Mouse (Mus musculus) midbrain, embryonic 16.5 days (tissue): ENCODE results near the gene Naaladl1. TPM values are rescaled to one million over a fixed set of nuclear protein-coding genes. Genes with fewer than 3 reads are reported as not detected.

ENCODE experiments used
- ATAC-seq: fragments of 200-750 bp; cut with Nextera tagmentation; 2 replicates; pipeline ENCODE4 v1.8.0; 2017; ENCODE audit warnings: moderate TSS enrichment
- H3K27ac ChIP-seq: fragments of 300-500 bp; sonication (generic); 2 replicates; pipeline ENCODE4 v1.5.1; 2014; ENCODE audit warnings: mild to moderate bottlenecking, low read length, mixed read lengths
- H3K27me3 ChIP-seq: fragments of 300-500 bp; sonication (generic); 2 replicates; pipeline ENCODE4 v1.6.1; 2014; ENCODE audit warnings: low read depth, low read length, mixed read lengths; ENCODE audit not compliant: control insufficient read depth, insufficient read depth
- H3K36me3 ChIP-seq: fragments of 300-500 bp; sonication (generic); 2 replicates; pipeline ENCODE4 v1.6.1; 2014; ENCODE audit warnings: mild to moderate bottlenecking, low read length, moderate library complexity, mixed read lengths; ENCODE audit not compliant: control insufficient read depth, insufficient read depth
- H3K4me1 ChIP-seq: fragments of 300-500 bp; sonication (generic); 2 replicates; pipeline ENCODE4 v1.6.1; 2014; ENCODE audit warnings: mild to moderate bottlenecking, low read length, mixed read lengths; ENCODE audit not compliant: control insufficient read depth, insufficient read depth
- H3K4me2 ChIP-seq: fragments of 300-500 bp; sonication (generic); 2 replicates; pipeline ENCODE4 v1.6.1; 2014; ENCODE audit warnings: mild to moderate bottlenecking, low read length, mixed read lengths
- H3K4me3 ChIP-seq: fragments of 300-500 bp; sonication (generic); 2 replicates; pipeline ENCODE4 v1.5.1; 2014; ENCODE audit warnings: low read depth, mild to moderate bottlenecking, low read length, moderate library complexity, mixed read lengths
- H3K9ac ChIP-seq: fragments of 300-500 bp; sonication (generic); 2 replicates; pipeline ENCODE4 v1.6.1; 2014; ENCODE audit warnings: low read depth, low read length, mixed read lengths
- H3K9me3 ChIP-seq: fragments of 300-500 bp; sonication (generic); replicated peaks from 2 replicates; pipeline ENCODE4 v1.6.1; 2014; ENCODE audit warnings: mild to moderate bottlenecking, low read length, mixed read lengths; ENCODE audit not compliant: control insufficient read depth, poor library complexity, severe bottlenecking
- WGBS: fragments of 180-500 bp; shearing (Covaris S2); extraction: QIAGEN DNeasy Blood & Tissue Kit; methylation state at CpG from one replicate; pipeline ENCODE4 v1.1.7; 2014; 5-methylcytosine and 5-hydroxymethylcytosine counted together
- polyA plus RNA-seq: library from polyadenylated mRNA; unstranded; fragments of >200 nt; fragmentation: Nextera tagmentation; extraction: Ambion mirVana; gene quantifications from 2 replicates; pipeline ENCODE4 v1.2.1, GENCODE M21; 2015

The Naaladl1 gene
- polyA plus RNA-seq, 1 experiment from 2014 or later, result 0.25 TPM

GRCm38 (mm10) chr19:6097847-6098246 is 7.7 kb upstream of the Naaladl1 start:
- no peaks in the 10 kb centered on the region for H3K36me3 ChIP-seq
- H3K4me1 ChIP-seq, result no peaks in the 10 kb centered on the region
- no peaks in the 10 kb centered on the region for H3K27me3 ChIP-seq
- no peak for ATAC-seq
- no peaks in the 10 kb centered on the region for H3K9me3 ChIP-seq
- no peak overlapping the region for H3K9ac ChIP-seq
- H3K4me3 ChIP-seq, result no peak overlapping the region
- 91% methylated on average over 3 of the region's 3 CpGs for WGBS
- H3K27ac ChIP-seq, result no peak overlapping the region
- no peak overlapping the region for H3K4me2 ChIP-seq

- Histone ChIP-seq H3K27ac (no peak overlapping the region), H3K9me3 (no peaks in the 10 kb centered on the region), H3K9ac (no peak overlapping the region), H3K27me3 (no peaks in the 10 kb centered on the region), H3K4me2 (no peak overlapping the region), H3K4me1 (no peaks in the 10 kb centered on the region), H3K4me3 (no peak overlapping the region), H3K36me3 (no peaks in the 10 kb centered on the region)
- no peak for ATAC-seq
- WGBS, result 78% methylated on average over 6 of the region's 6 CpGs
Measured at GRCm38 (mm10) chr19:6101186-6101585, 4.4 kb upstream of the Naaladl1 start.

GRCm38 (mm10) chr19:6102169-6102853 is 3.3 kb upstream of the Naaladl1 start:
- Histone ChIP-seq H3K9me3 (no peaks in the 10 kb centered on the region), H3K36me3 (no peaks in the 10 kb centered on the region), H3K4me3 (no peak overlapping the region), H3K27me3 (no peaks in the 10 kb centered on the region), H3K4me2 (no peak overlapping the region), H3K4me1 (no peaks in the 10 kb centered on the region), H3K9ac (no peak overlapping the region), H3K27ac (no peak overlapping the region)
- ATAC-seq, result no peak
- 82% methylated on average over 6 of the region's 6 CpGs for WGBS

GRCm38 (mm10) chr19:6104476-6104875 is 1.1 kb upstream of the Naaladl1 start:
- 80% methylated on average over 4 of the region's 4 CpGs for WGBS
- Histone ChIP-seq H3K27ac (no peak overlapping the region), H3K4me3 (no peak overlapping the region), H3K4me2 (no peak overlapping the region), H3K9me3 (no peaks in the 10 kb centered on the region), H3K36me3 (no peaks in the 10 kb centered on the region), H3K4me1 (no peaks in the 10 kb centered on the region), H3K9ac (no peak overlapping the region), H3K27me3 (no peaks in the 10 kb centered on the region)
- ATAC-seq, result no peak

- no peak overlapping the region for H3K9ac ChIP-seq
- no peak overlapping the region for H3K27ac ChIP-seq
- H3K9me3 ChIP-seq, result no peaks in the 10 kb centered on the region
- no peak overlapping the region for H3K4me3 ChIP-seq
- H3K36me3 ChIP-seq, result peaks cover 17% of the 10 kb centered on the region
- H3K4me1 ChIP-seq, result peaks cover 10% of the 10 kb centered on the region
- H3K27me3 ChIP-seq, result no peaks in the 10 kb centered on the region
- no peak for ATAC-seq
- WGBS, result 71% methylated on average over 6 of the region's 6 CpGs
- no peak overlapping the region for H3K4me2 ChIP-seq
Measured at GRCm38 (mm10) chr19:6113116-6113515, 7.5 kb downstream of the Naaladl1 start.

GRCm38 (mm10) chr19:6116113-6116850 is 10.7 kb downstream of the Naaladl1 start:
- Histone ChIP-seq H3K27ac (no peak overlapping the region), H3K27me3 (no peaks in the 10 kb centered on the region), H3K9me3 (no peaks in the 10 kb centered on the region), H3K36me3 (peaks cover 19% of the 10 kb centered on the region), H3K4me1 (peaks cover 22% of the 10 kb centered on the region), H3K4me2 (no peak overlapping the region; the same call in 1 of the 2 replicates), H3K9ac (no peak overlapping the region), H3K4me3 (no peak overlapping the region)
- 93% methylated on average over 15 of the region's 15 CpGs for WGBS
- no peak for ATAC-seq

- Histone ChIP-seq H3K9ac (peak overlapping the region; percentile 91), H3K4me3 (peak overlapping the region; percentile 83), H3K4me2 (peak overlapping the region; percentile 90), H3K27ac (peak overlapping the region; percentile 91), H3K9me3 (no peaks in the 10 kb centered on the region), H3K27me3 (no peaks in the 10 kb centered on the region), H3K36me3 (peaks cover 19% of the 10 kb centered on the region), H3K4me1 (peaks cover 22% of the 10 kb centered on the region)
- WGBS, result 5% methylated on average over 32 of the region's 32 CpGs
- ATAC-seq, result no peak
Measured at GRCm38 (mm10) chr19:6117346-6117985, 11.9 kb downstream of the Naaladl1 start.

- under 1% methylated on average over 76 of the region's 77 CpGs for WGBS
- Histone ChIP-seq H3K9me3 (no peaks in the 10 kb centered on the region), H3K36me3 (peaks cover 19% of the 10 kb centered on the region), H3K27me3 (no peaks in the 10 kb centered on the region), H3K27ac (peak within 1 kb of the TSS; percentile 91), H3K4me3 (peak within 1 kb of the TSS; percentile 83), H3K4me1 (peaks cover 22% of the 10 kb centered on the region), H3K4me2 (peak within 1 kb of the TSS; percentile 90), H3K9ac (peak within 1 kb of the TSS; percentile 91)
- ATAC-seq, result peak; percentile 89
Measured at GRCm38 (mm10) chr19:6117986-6118676, 12.5 kb downstream of the Naaladl1 start, which contains the start of gene Sac3d1. Sac3d1 (minus strand) TSS chr19:6118650.
